Mouse (Mus musculus) left cerebral cortex, adult 11 months (tissue): ENCODE results near the gene Fga.

Experiments used
- DNase-seq: peaks from one replicate; pipeline ENCODE4 v3.0.0; 2022; ENCODE audit warnings: low spot score

Gene Fga

GRCm38 (mm10) chr3:83025475-83026301, at the start of gene Fga:
TSS of gene Fga (plus strand) at chr3:83026076.
- DNase-seq = no peak

- DNase-seq = no peak
These were observed 45.1 kb upstream of the Fga start for GRCm38 (mm10) chr3:82980818-82981217.

- DNase-seq = no peak
These were observed 44.0 kb upstream of the Fga start for GRCm38 (mm10) chr3:82981861-82982260.

GRCm38 (mm10) chr3:82984840-82985239, 41.0 kb upstream of the Fga start:
- no peak for DNase-seq

- DNase-seq = no peak
These were observed 33.9 kb upstream of the Fga start for GRCm38 (mm10) chr3:82991963-82992362.

GRCm38 (mm10) chr3:82992956-82993355, 32.9 kb upstream of the Fga start:
- no peak for DNase-seq

GRCm38 (mm10) chr3:82995368-82995767, 30.5 kb upstream of the Fga start:
- no peak for DNase-seq

GRCm38 (mm10) chr3:82996656-82997055, 29.2 kb upstream of the Fga start:
- DNase-seq = no peak

GRCm38 (mm10) chr3:82998772-82999463, 27.0 kb upstream of the Fga start:
- DNase-seq = peak; percentile 80

GRCm38 (mm10) chr3:82999995-83000394, 25.9 kb upstream of the Fga start:
- no peak for DNase-seq

GRCm38 (mm10) chr3:83002191-83002590, 23.7 kb upstream of the Fga start:
- DNase-seq = no peak

GRCm38 (mm10) chr3:83003068-83003467, 22.8 kb upstream of the Fga start:
- no peak for DNase-seq

GRCm38 (mm10) chr3:83004801-83005200, 21.1 kb upstream of the Fga start:
- DNase-seq = no peak

- no peak for DNase-seq
These were observed 18.3 kb upstream of the Fga start, which contains the start of gene Fgg for GRCm38 (mm10) chr3:83007557-83007956. TSS of gene Fgg (plus strand) at chr3:83007724.

- no peak for DNase-seq
These were observed 15.6 kb upstream of the Fga start for GRCm38 (mm10) chr3:83010291-83010690.

GRCm38 (mm10) chr3:83011136-83011535, 14.7 kb upstream of the Fga start:
- no peak for DNase-seq

GRCm38 (mm10) chr3:83011565-83011964, 14.3 kb upstream of the Fga start:
- no peak for DNase-seq

- no peak for DNase-seq
These were observed 13.2 kb upstream of the Fga start for GRCm38 (mm10) chr3:83012636-83013035.

- DNase-seq = no peak
These were observed 11.9 kb upstream of the Fga start for GRCm38 (mm10) chr3:83013951-83014350.

GRCm38 (mm10) chr3:83016236-83016635, 9.6 kb upstream of the Fga start:
- no peak for DNase-seq

- no peak for DNase-seq
These were observed 5.5 kb upstream of the Fga start for GRCm38 (mm10) chr3:83020387-83020786.

- DNase-seq = no peak
These were observed 4.7 kb upstream of the Fga start for GRCm38 (mm10) chr3:83021176-83021575.

GRCm38 (mm10) chr3:83025036-83025435, 840 bp upstream of the Fga start:
- DNase-seq = no peak
